Mouse (Mus musculus) limb, embryonic 11.5 days (tissue): Measurements from ENCODE around the gene Triap1. TPM values are rescaled to one million over a fixed set of nuclear protein-coding genes. Genes with fewer than 3 reads are reported as not detected.

ENCODE experiments used
- ATAC-seq: fragments of 200-750 bp; cut with Nextera tagmentation; 2 replicates; pipeline ENCODE4 v1.8.0; 2017; ENCODE audit warnings: low read depth; ENCODE audit not compliant: insufficient number of reproducible peaks, low FRiP score, low TSS enrichment
- DNase-seq: peaks from one replicate; pipeline ENCODE4 v3.0.0-alpha.2; 2015; ENCODE audit warnings: low spot score
- H3K27ac ChIP-seq: fragments of 300-500 bp; sonication (generic); replicated peaks from 2 replicates; pipeline ENCODE4 v1.5.1; 2014; ENCODE audit warnings: low read depth, mild to moderate bottlenecking, low read length
- H3K27me3 ChIP-seq: fragments of 300-500 bp; sonication (generic); 2 replicates; pipeline ENCODE4 v1.6.1; 2014; ENCODE audit warnings: mild to moderate bottlenecking, low read length, mixed read lengths; ENCODE audit not compliant: control insufficient read depth, insufficient read depth
- H3K36me3 ChIP-seq: fragments of 300-500 bp; sonication (generic); 2 replicates; pipeline ENCODE4 v1.6.1; 2014; ENCODE audit warnings: mild to moderate bottlenecking, low read length, moderate library complexity, mixed read lengths; ENCODE audit not compliant: control insufficient read depth, insufficient read depth
- H3K4me1 ChIP-seq: fragments of 300-500 bp; sonication (generic); 2 replicates; pipeline ENCODE4 v1.6.1; 2014; ENCODE audit warnings: low read length, mixed read lengths; ENCODE audit not compliant: control insufficient read depth, insufficient read depth
- H3K4me2 ChIP-seq: fragments of 300-500 bp; sonication (generic); 2 replicates; pipeline ENCODE4 v1.6.1; 2014; ENCODE audit warnings: low read depth, mild to moderate bottlenecking, moderate library complexity; ENCODE audit not compliant: severe bottlenecking
- H3K4me3 ChIP-seq: fragments of 300-500 bp; sonication (generic); 2 replicates; pipeline ENCODE4 v1.5.1; 2014; ENCODE audit warnings: low read depth, low read length
- H3K9ac ChIP-seq: fragments of 300-500 bp; sonication (generic); 2 replicates; pipeline ENCODE4 v1.6.1; 2014; ENCODE audit warnings: mild to moderate bottlenecking, low read length
- H3K9me3 ChIP-seq: fragments of 300-500 bp; sonication (generic); 2 replicates; pipeline ENCODE4 v1.6.1; 2016; ENCODE audit warnings: low read length; ENCODE audit not compliant: control insufficient read depth
- WGBS: fragments of 180-500 bp; shearing (Covaris S2); extraction: QIAGEN DNeasy Blood & Tissue Kit; methylation state at CpG from one replicate; pipeline ENCODE4 v1.1.7; 2014; 5-methylcytosine and 5-hydroxymethylcytosine counted together
- polyA plus RNA-seq: library from polyadenylated mRNA; unstranded; fragments of >200 nt; fragmentation: Nextera tagmentation; extraction: Ambion mirVana; gene quantifications from 2 replicates; pipeline ENCODE4 v1.2.1, GENCODE M21; 2014

The Triap1 gene
- polyA plus RNA-seq, 1 experiment from 2014 or later = 64.4 TPM

- no peaks in the 10 kb centered on the region for H3K9me3 ChIP-seq
- H3K36me3 ChIP-seq = peaks cover 11% of the 10 kb centered on the region; the same call in 1 of the 2 replicates
- WGBS = under 1% methylated on average over 70 of the region's 74 CpGs
- no peak within 1 kb of the TSS for H3K27ac ChIP-seq
- H3K4me1 ChIP-seq = peaks cover 8% of the 10 kb centered on the region
- H3K27me3 ChIP-seq = no peaks in the 10 kb centered on the region
- peak; percentile 91 for ATAC-seq
- peak within 1 kb of the TSS; percentile 95 for H3K4me2 ChIP-seq
- peak; percentile 100 for DNase-seq
- peak within 1 kb of the TSS; percentile 93 for H3K4me3 ChIP-seq
- H3K9ac ChIP-seq = peak within 1 kb of the TSS; percentile 77
These were observed 7.7 kb downstream of the Triap1 start, which contains the start of gene Cox6a1 for GRCm38 (mm10) chr5:115348546-115349224. Gene Cox6a1, minus strand, starts transcription at chr5:115348981.

DNA sequence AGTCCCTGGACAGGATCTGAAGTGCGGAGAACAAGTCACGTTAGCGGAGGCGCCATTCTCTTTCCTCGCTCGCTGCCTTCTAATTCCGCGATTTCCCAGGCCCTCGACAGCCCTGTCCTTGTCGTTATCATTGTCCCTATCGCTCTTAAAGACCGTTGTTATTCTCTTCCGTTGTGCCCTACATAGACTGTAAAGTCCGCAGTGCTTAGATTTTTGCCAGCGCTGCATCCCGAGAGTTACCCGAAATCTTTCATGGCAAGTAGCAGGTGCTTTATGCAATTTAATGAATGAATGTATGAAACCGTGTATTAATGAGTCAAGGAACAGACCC is 8.2 kb downstream of the Triap1 start:
- no peak for DNase-seq
- under 1% methylated on average over 18 of the region's 18 CpGs for whole genome bisulfite sequencing
- ATAC-seq = no peak

GRCm38 (mm10) chr5:115351348-115351747 is 10.3 kb downstream of the Triap1 start:
- DNase-seq (no peak), ATAC-seq (no peak)
- H3K4me3 ChIP-seq = no peak overlapping the region
- no peak overlapping the region for H3K4me2 ChIP-seq
- peaks cover 8% of the 10 kb centered on the region for H3K4me1 ChIP-seq
- no peak overlapping the region for H3K27ac ChIP-seq
- no peak overlapping the region for H3K9ac ChIP-seq
- H3K27me3 ChIP-seq = no peaks in the 10 kb centered on the region
- no peaks in the 10 kb centered on the region for H3K9me3 ChIP-seq
- H3K36me3 ChIP-seq = no peaks in the 10 kb centered on the region; the same call in 1 of the 2 replicates
- 83% methylated on average over 5 of the region's 5 CpGs for WGBS

More for the DNA sequence above, 8.2 kb downstream of the Triap1 start:
- H3K9me3 ChIP-seq = no peaks in the 10 kb centered on the region
- H3K36me3 ChIP-seq = peaks cover 10% of the 10 kb centered on the region; the same call in 1 of the 2 replicates
- H3K4me2 ChIP-seq = peak overlapping the region; percentile 95
- no peaks in the 10 kb centered on the region for H3K27me3 ChIP-seq
- peak overlapping the region; percentile 93 for H3K4me3 ChIP-seq
- H3K27ac ChIP-seq = no peak overlapping the region
- peak overlapping the region; percentile 57 for H3K9ac ChIP-seq
- peaks cover 8% of the 10 kb centered on the region for H3K4me1 ChIP-seq

- Histone ChIP-seq H3K36me3 (no peaks in the 10 kb centered on the region), H3K9ac (no peak overlapping the region), H3K4me1 (no peaks in the 10 kb centered on the region), H3K4me2 (no peak overlapping the region), H3K27ac (no peak overlapping the region), H3K4me3 (no peak overlapping the region), H3K9me3 (no peaks in the 10 kb centered on the region), H3K27me3 (no peaks in the 10 kb centered on the region)
- ATAC-seq (no peak), DNase-seq (no peak)
- 69% methylated on average over 13 of the region's 13 CpGs for WGBS
These were observed 14.0 kb downstream of the Triap1 start for GRCm38 (mm10) chr5:115355070-115355469.

- Histone ChIP-seq H3K9me3 (no peaks in the 10 kb centered on the region), H3K4me3 (no peak overlapping the region), H3K27ac (no peak overlapping the region), H3K4me1 (no peaks in the 10 kb centered on the region), H3K36me3 (no peaks in the 10 kb centered on the region), H3K27me3 (no peaks in the 10 kb centered on the region), H3K9ac (no peak overlapping the region), H3K4me2 (no peak overlapping the region)
- peak; percentile 72; the same call in 1 of the 2 replicates for ATAC-seq
- WGBS = 6% methylated on average over 12 of the region's 12 CpGs
- DNase-seq = peak; percentile 96
These were observed 17.8 kb downstream of the Triap1 start for GRCm38 (mm10) chr5:115358872-115359271.

- Histone ChIP-seq H3K27me3 (no peaks in the 10 kb centered on the region), H3K4me2 (no peak overlapping the region), H3K9me3 (no peaks in the 10 kb centered on the region), H3K9ac (no peak overlapping the region), H3K4me3 (no peak overlapping the region), H3K4me1 (no peaks in the 10 kb centered on the region), H3K27ac (no peak overlapping the region), H3K36me3 (no peaks in the 10 kb centered on the region)
- ATAC-seq = no peak
- 90% methylated on average over 8 of the region's 8 CpGs for WGBS
- no peak for DNase-seq
These were observed 18.4 kb downstream of the Triap1 start for GRCm38 (mm10) chr5:115359438-115359837.

DNA sequence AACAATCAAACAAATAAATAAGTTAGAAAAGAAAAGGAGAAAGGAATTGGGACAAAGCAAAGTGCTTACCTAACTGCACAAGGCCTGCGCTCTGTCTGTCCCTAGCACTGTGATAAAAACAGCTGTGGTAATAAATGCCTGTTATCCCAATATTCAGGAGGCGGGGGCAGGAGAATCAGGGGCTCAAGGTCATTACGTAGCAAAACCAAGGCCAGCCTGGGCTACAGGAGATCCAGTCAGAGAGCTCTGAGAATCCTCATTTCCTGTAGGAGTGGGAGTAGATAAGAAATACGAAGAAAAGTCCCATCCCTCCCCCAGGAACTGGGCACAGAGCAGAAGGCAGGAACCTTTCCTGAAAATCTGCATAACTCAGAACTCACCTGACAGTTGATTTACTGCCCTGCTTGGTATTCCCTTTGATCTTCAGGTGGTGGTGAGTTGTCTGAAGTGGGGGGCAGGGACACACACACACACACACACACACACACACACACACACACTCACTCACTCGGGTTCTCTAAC is 18.9 kb downstream of the Triap1 start:
- DNase-seq = no peak
- WGBS = 41% methylated on average over 5 of the region's 5 CpGs

DNA sequence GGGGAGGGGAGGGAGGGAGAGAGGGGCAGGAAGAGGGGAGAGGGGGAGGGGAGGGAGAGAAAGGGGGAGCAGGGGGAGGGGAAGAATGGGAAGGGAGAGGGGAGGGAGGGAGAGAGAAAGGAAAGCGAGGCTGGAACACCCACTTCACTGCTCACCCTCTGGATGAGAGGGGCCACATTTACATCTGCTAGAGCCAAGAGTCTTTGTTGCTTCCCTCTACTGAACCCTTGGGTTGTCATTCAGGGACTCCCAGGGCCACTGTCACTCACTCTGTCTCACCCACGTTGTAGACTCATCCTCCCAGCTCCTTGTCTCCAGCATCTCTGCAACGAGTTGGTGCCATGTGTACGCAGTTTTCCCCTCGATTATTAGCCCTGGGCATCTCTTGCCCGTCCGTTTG is 21.2 kb downstream of the Triap1 start:
- DNase-seq = no peak
- WGBS = 48% methylated on average over 7 of the region's 7 CpGs
- H3K9ac ChIP-seq = no peak overlapping the region
- no peak for ATAC-seq
- H3K36me3 ChIP-seq = no peaks in the 10 kb centered on the region
- H3K4me3 ChIP-seq = no peak overlapping the region
- H3K4me1 ChIP-seq = no peaks in the 10 kb centered on the region
- no peaks in the 10 kb centered on the region for H3K9me3 ChIP-seq
- H3K27me3 ChIP-seq = no peaks in the 10 kb centered on the region
- no peak overlapping the region for H3K4me2 ChIP-seq
- no peak overlapping the region for H3K27ac ChIP-seq

More for the DNA sequence above, 18.9 kb downstream of the Triap1 start:
- Histone ChIP-seq H3K36me3 (no peaks in the 10 kb centered on the region), H3K9ac (no peak overlapping the region), H3K27ac (no peak overlapping the region), H3K27me3 (no peaks in the 10 kb centered on the region), H3K4me2 (no peak overlapping the region; the same call in 1 of the 2 replicates), H3K9me3 (no peaks in the 10 kb centered on the region), H3K4me1 (no peaks in the 10 kb centered on the region), H3K4me3 (no peak overlapping the region)
- no peak for ATAC-seq
